Mouse (Mus musculus): ENCODE measurements around the gene Fbxw8. TPM values are rescaled to one million over a fixed set of nuclear protein-coding genes. Genes with fewer than 3 reads are reported as not detected.

The Fbxw8 gene
- total and polyA plus RNA-seq, 3 experiments: 26.1 to 34.0 (median 30.2) TPM

DNA sequence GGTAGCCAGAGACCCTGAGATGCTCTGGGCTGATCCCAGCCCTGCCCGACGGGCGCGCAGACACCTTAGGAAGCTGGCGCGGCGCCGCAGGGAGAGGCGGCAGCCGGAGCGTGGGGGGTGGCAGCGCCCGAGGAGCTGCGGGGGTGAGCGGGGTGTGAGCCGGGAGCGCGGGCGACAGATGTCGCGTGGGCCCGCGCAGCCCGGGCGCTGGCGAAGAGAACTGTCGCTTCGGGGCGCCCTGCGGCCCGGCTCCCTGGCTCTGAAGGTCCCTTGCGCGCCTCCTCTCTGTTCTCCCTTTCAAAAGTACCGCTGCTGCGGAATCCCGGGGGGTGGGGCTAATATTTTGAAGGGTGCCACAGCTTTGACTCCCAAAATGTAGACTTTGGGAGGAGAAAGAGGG, 16.4 kb upstream of the Fbxw8 start:
- Histone ChIP-seq H3K4me3 (ENCODE audit: low read depth, low read length) (no peak overlapping the region), H3K9me3 (replicated peaks) (peaks cover 13% of the 10 kb centered on the region), H3K4me1 (ENCODE audit: insufficient read depth, low read depth, low read length) (peaks cover 4% of the 10 kb centered on the region; the same call in 1 of the 2 replicates), H3K36me3 (replicated peaks) (no peaks in the 10 kb centered on the region), H3K27me3 (ENCODE audit: insufficient read depth, low read length) (peaks cover 35% of the 10 kb centered on the region)
- no peak for ATAC-seq (ENCODE audit: extremely low read depth, insufficient number of reproducible peaks, low FRiP score, poor library complexity, severe bottlenecking)
- TF ChIP-seq POLR2AphosphoS5 (IDR thresholded peaks at IDR 0.05; ENCODE audit: insufficient replicate concordance, low read depth, low read length): no peak
- DNase-seq (ENCODE audit: low spot score): no peak

DNA sequence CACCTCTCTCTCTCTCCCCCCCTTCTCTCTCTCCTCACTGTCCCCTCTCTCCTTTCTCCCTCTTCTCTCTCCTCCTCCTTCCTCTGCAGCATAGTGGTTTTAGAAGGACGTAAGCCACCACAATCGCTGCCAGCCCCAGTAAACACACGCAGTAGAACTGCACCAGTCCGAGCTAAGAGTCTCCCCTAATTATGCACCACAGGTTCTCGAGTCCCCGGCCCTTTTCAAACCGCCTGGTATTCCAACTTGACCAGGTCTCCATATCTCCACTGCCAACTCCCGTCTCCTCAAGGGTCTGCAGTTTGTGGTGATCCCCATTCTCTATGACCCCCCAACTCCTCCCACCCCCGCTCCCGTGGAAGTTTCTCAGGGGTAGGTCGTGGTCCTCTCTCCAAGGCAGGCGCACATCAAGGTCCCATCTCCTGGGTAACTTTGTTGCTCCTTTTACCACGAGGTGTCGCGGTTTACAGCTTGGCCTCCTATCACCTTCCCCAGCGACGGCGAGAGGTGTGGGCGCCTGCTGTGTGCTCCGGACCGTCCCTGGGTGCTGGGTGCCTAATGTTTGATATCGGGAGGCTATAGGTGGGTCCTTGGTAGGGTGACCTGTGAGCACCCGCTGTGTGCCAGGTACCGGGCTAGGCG, 15.7 kb upstream of the Fbxw8 start:
- H3K4me3 ChIP-seq (ENCODE audit: low read depth, low read length): no peak overlapping the region
- no peak for ATAC-seq (ENCODE audit: extremely low read depth, insufficient number of reproducible peaks, low FRiP score, poor library complexity, severe bottlenecking)
- H3K9me3 ChIP-seq (replicated peaks): peaks cover 13% of the 10 kb centered on the region
- TF ChIP-seq GATA1 (IDR thresholded peaks at IDR 0.05; ENCODE audit: borderline replicate concordance, low read length): no peak
- no peak for TF ChIP-seq TAL1 (conservative IDR thresholded peaks at IDR 0.05; ENCODE audit: low read depth, low read length)
- no peak for TF ChIP-seq GATA2 (IDR thresholded peaks at IDR 0.05; ENCODE audit: borderline replicate concordance, low read depth, low read length)
- no peak for TF ChIP-seq CTCF (IDR thresholded peaks at IDR 0.05; ENCODE audit: low read depth, low read length)
- TF ChIP-seq POLR2AphosphoS5 (IDR thresholded peaks at IDR 0.05; ENCODE audit: insufficient replicate concordance, low read depth, low read length): no peak
- DNase-seq (ENCODE audit: low spot score): no peak
- H3K36me3 ChIP-seq (replicated peaks): no peaks in the 10 kb centered on the region
- H3K27me3 ChIP-seq (ENCODE audit: insufficient read depth, low read length): peaks cover 35% of the 10 kb centered on the region
- H3K4me1 ChIP-seq (ENCODE audit: insufficient read depth, low read depth, low read length): peaks cover 4% of the 10 kb centered on the region; the same call in 1 of the 2 replicates

DNA sequence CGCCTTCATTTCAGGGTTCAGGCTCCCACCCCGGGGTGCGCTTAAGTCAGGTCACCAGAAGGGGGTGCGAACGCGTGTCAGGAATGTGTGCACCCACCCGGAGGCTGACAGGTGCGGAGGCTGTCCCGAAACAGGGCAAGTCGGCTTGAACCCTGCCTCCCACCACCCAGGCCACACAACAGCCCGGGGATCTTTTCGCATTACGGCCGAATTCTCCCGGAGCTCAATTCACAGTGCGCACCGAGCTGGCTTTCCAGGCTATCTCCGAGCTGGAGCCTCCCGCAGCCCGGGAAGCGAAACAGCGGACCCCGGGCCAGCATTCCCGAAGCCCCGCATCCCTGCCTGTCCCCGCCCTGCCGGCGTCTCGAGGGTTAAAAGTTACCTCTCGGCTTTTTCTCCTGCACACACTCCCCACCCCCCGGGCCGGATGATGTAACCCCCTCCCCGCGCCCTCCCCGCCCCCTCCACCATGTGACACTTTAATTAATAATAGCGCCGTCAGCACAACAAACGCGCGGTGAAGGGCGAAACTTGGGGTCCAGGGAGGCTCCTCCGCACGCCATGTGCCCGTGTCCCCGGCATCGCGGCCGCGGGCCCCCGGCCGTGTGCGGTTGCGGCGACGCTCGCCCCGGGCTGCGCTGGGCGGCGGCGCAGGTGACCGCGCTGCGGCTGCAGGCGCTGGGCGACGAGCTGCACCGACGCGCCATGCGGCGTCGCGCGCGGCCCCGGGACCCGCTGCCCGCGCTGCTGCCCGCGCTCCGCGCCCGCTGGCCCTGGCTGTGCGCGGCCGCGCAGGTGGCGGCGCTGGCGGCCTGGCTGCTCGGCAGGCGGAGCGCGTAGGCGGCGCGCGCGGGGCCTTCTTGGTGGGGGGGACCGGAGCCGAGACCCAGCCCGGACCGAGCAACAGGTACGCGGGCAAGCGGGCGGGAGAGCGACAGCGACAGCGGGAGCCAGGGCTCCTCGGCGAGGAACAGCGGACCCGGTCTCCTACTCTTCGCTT, 14.3 kb upstream of the Fbxw8 start:
- Histone ChIP-seq H3K27me3 (ENCODE audit: insufficient read depth, low read length) (peaks cover 37% of the 10 kb centered on the region), H3K4me1 (ENCODE audit: insufficient read depth, low read depth, low read length) (peaks cover 4% of the 10 kb centered on the region; the same call in 1 of the 2 replicates), H3K9me3 (replicated peaks) (peaks cover 11% of the 10 kb centered on the region), H3K36me3 (replicated peaks) (no peaks in the 10 kb centered on the region), H3K4me3 (ENCODE audit: low read depth, low read length) (no peak overlapping the region; the same call in 1 of the 2 replicates)
- TF ChIP-seq POLR2AphosphoS5 (IDR thresholded peaks at IDR 0.05; ENCODE audit: insufficient replicate concordance, low read depth, low read length) (no peak), CTCF (IDR thresholded peaks at IDR 0.05; ENCODE audit: low read depth, low read length) (no peak), GATA1 (IDR thresholded peaks at IDR 0.05; ENCODE audit: borderline replicate concordance, low read length) (no peak), TAL1 (conservative IDR thresholded peaks at IDR 0.05; ENCODE audit: low read depth, low read length) (no peak), GATA2 (IDR thresholded peaks at IDR 0.05; ENCODE audit: borderline replicate concordance, low read depth, low read length) (no peak)
- ATAC-seq (ENCODE audit: extremely low read depth, insufficient number of reproducible peaks, low FRiP score, poor library complexity, severe bottlenecking): no peak
- no peak for DNase-seq (ENCODE audit: low spot score)

DNA sequence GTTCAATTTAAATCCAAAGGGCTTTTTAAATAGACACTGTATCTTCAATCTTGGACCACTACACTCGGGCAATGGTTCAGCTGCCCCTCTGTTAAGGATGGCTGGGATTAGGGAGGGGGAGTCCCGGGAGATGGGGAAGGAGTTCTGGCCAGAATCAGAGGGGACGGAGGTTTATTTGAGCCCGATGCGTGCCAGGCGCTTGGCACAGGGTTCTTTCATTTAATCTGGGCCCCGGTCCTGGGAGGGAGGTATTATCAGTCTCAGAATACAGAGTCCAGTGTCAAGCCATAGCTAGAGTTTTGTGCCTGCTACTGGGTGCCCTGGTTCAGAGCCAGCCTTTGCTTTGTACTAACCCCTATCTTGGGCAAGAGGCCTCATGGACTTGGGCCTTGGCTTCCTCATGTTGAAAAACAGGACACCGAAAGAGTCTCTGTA, 12.3 kb upstream of the Fbxw8 start:
- peaks cover 4% of the 10 kb centered on the region; the same call in 1 of the 2 replicates for H3K4me1 ChIP-seq (ENCODE audit: insufficient read depth, low read depth, low read length)
- TF ChIP-seq POLR2AphosphoS5 (IDR thresholded peaks at IDR 0.05; ENCODE audit: insufficient replicate concordance, low read depth, low read length): no peak
- TF ChIP-seq GATA2 (IDR thresholded peaks at IDR 0.05; ENCODE audit: borderline replicate concordance, low read depth, low read length): no peak
- TF ChIP-seq CTCF (IDR thresholded peaks at IDR 0.05; ENCODE audit: low read depth, low read length): no peak
- DNase-seq (ENCODE audit: low spot score) (no peak), ATAC-seq (ENCODE audit: extremely low read depth, insufficient number of reproducible peaks, low FRiP score, poor library complexity, severe bottlenecking) (no peak)
- no peak overlapping the region for H3K4me3 ChIP-seq (ENCODE audit: low read depth, low read length)
- H3K36me3 ChIP-seq (replicated peaks): no peaks in the 10 kb centered on the region
- peaks cover 11% of the 10 kb centered on the region for H3K9me3 ChIP-seq (replicated peaks)
- H3K27me3 ChIP-seq (ENCODE audit: insufficient read depth, low read length): peaks cover 30% of the 10 kb centered on the region

DNA sequence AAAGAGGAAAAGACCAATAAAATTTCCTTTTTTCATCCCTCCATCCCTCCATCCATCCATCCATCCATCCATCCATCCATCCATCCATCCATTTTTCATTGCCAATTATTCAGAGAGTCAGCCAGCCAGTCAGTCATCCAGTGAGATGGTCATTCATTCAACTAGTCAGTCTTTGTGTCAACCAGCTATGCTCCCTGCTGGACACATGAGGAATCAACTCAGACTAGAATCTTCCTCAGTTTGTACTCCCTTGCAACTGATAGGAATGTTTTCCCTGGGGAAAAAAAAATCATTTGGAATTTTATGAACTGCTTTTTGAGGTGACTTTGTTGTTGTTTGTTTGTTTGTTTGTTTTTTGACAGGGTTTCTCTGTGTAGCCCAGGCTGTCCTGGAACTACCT, 10.2 kb upstream of the Fbxw8 start:
- TF ChIP-seq GATA1 (IDR thresholded peaks at IDR 0.05; ENCODE audit: borderline replicate concordance, low read length) (no peak), POLR2AphosphoS5 (IDR thresholded peaks at IDR 0.05; ENCODE audit: insufficient replicate concordance, low read depth, low read length) (no peak), CTCF (IDR thresholded peaks at IDR 0.05; ENCODE audit: low read depth, low read length) (no peak), GATA2 (IDR thresholded peaks at IDR 0.05; ENCODE audit: borderline replicate concordance, low read depth, low read length) (no peak), TAL1 (conservative IDR thresholded peaks at IDR 0.05; ENCODE audit: low read depth, low read length) (no peak)
- Histone ChIP-seq H3K4me3 (ENCODE audit: low read depth, low read length) (no peak overlapping the region), H3K9me3 (replicated peaks) (peaks cover 8% of the 10 kb centered on the region), H3K36me3 (replicated peaks) (no peaks in the 10 kb centered on the region), H3K27me3 (ENCODE audit: insufficient read depth, low read length) (peaks cover 31% of the 10 kb centered on the region), H3K4me1 (ENCODE audit: insufficient read depth, low read depth, low read length) (no peaks in the 10 kb centered on the region)
- DNase-seq (ENCODE audit: low spot score) (no peak), ATAC-seq (ENCODE audit: extremely low read depth, insufficient number of reproducible peaks, low FRiP score, poor library complexity, severe bottlenecking) (no peak)

DNA sequence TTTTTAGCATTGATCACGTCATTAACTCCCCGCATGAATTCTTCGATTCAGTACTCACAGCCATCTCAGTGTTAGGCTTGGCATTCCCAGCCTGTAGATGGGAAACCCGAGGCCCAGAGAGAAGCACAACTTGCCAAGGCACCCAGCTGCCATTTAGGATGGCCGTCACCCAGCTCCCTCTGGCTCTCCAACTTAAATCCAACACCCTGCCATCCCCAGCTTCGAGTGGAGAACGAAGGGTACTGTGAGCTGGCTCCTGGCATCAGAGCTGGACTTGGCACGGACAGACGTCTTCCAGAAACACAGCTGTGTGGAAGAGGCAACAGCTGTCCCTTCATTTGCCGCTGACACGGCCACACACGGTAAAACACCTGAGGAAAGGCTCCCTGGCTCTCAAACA, 9.3 kb upstream of the Fbxw8 start, which contains the start of gene Hrk:
Gene Hrk (plus strand): TSS at position 68 of the 400 bp plus-strand sequence.
- DNase-seq (ENCODE audit: low spot score) (no peak), ATAC-seq (ENCODE audit: extremely low read depth, insufficient number of reproducible peaks, low FRiP score, poor library complexity, severe bottlenecking) (no peak)
- H3K4me3 ChIP-seq (ENCODE audit: low read depth, low read length): no peak within 1 kb of the TSS
- peaks cover 30% of the 10 kb centered on the region for H3K27me3 ChIP-seq (ENCODE audit: insufficient read depth, low read length)
- no peaks in the 10 kb centered on the region for H3K36me3 ChIP-seq (replicated peaks)
- TF ChIP-seq GATA2 (IDR thresholded peaks at IDR 0.05; ENCODE audit: borderline replicate concordance, low read depth, low read length) (no peak), POLR2AphosphoS5 (IDR thresholded peaks at IDR 0.05; ENCODE audit: insufficient replicate concordance, low read depth, low read length) (no peak), TAL1 (conservative IDR thresholded peaks at IDR 0.05; ENCODE audit: low read depth, low read length) (no peak), CTCF (IDR thresholded peaks at IDR 0.05; ENCODE audit: low read depth, low read length) (no peak), GATA1 (IDR thresholded peaks at IDR 0.05; ENCODE audit: borderline replicate concordance, low read length) (no peak)
- peaks cover 4% of the 10 kb centered on the region; the same call in 1 of the 2 replicates for H3K9me3 ChIP-seq (replicated peaks)
- no peaks in the 10 kb centered on the region for H3K4me1 ChIP-seq (ENCODE audit: insufficient read depth, low read depth, low read length)

Measured in G1E (cell line).